23 mouse cellular contexts compared by ENCODE assay signal in the genomic region with DNA sequence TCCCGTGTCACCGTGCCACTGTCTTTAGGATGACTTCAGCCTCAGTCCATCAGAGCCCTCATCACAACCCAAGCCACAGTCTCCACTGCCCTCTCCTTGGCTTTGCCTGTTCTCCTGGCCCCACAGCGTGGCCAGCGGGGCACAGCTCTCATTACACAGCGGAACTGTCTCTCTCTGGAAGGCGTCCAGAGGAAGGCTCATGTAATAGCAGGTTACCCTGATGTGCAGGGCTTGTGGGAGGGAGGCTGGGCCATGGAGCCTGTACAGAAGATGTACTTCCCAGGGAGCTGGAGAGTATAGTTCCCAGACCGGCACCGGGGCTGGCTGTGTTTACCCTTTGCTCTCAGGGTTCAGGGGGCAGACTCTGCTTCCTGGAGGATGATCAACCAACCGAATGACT. TPM values are rescaled to one million over a fixed set of nuclear protein-coding genes. Genes with fewer than 3 reads are reported as not detected.
DNase-seq lines count a peak whose midpoint lies in the region; ATAC-seq and TF ChIP-seq lines count a peak whose summit lies in the region.
"Had no signal": no experiment of that assay in that cellular context is flagged by ENCODE, and none has a peak within 500 bp of the region (broad histone marks: within the 10 kb centered on the region; RNA-seq: fewer than 3 reads in every experiment).

No protein-coding gene starts in this region.

- no peak overlapping the region for H3K27ac ChIP-seq in heart, postnatal 0 days (ENCODE audit: low read depth)
- no peak overlapping the region for H3K27ac ChIP-seq in kidney, postnatal 0 days
- H3K27ac ChIP-seq: forebrain, embryonic 13.5 days; limb, embryonic 10.5 days; neural tube, embryonic 12.5 days had no signal

- peaks cover 4% of the 10 kb centered on the region for H3K4me1 ChIP-seq in heart, postnatal 0 days (ENCODE audit: control insufficient read depth, insufficient read depth)
- H3K4me1 ChIP-seq in kidney, postnatal 0 days (replicated peaks; ENCODE audit: insufficient read depth, low read length): no peaks in the 10 kb centered on the region
- H3K4me1 ChIP-seq: neural tube, embryonic 12.5 days had no signal

- H3K4me2 ChIP-seq in heart, postnatal 0 days (ENCODE audit: low read depth, low read length): no peak overlapping the region
- H3K4me2 ChIP-seq in kidney, postnatal 0 days (ENCODE audit: low read length): no peak overlapping the region
- H3K4me2 ChIP-seq: forebrain, embryonic 13.5 days; neural tube, embryonic 12.5 days had no signal

- H3K4me3 ChIP-seq in heart, postnatal 0 days (ENCODE audit: low read depth, low read length): no peak overlapping the region
- no peak overlapping the region for H3K4me3 ChIP-seq in kidney, postnatal 0 days (replicated peaks; ENCODE audit: low read depth, low read length)
- H3K4me3 ChIP-seq: erythroblast, embryonic 14.5 days; forebrain, embryonic 13.5 days; limb, embryonic 10.5 days; neural tube, embryonic 12.5 days had no signal

- no peak overlapping the region for H3K9ac ChIP-seq in heart, postnatal 0 days (replicated peaks; ENCODE audit: low read depth, low read length)
- H3K9ac ChIP-seq in kidney, postnatal 0 days (ENCODE audit: low read depth, low read length): no peak overlapping the region
- H3K9ac ChIP-seq: forebrain, embryonic 13.5 days; neural tube, embryonic 12.5 days had no signal

- intact Hi-C loops in heart, postnatal 25 days (cut with DNase I): no loop called here

- no peak for TF ChIP-seq CTCF in heart, postnatal 0 days (IDR thresholded peaks at IDR 0.05; ENCODE audit: low read depth)
- no peak for TF ChIP-seq CTCF in kidney, postnatal 0 days (IDR thresholded peaks at IDR 0.05; ENCODE audit: low read depth)

- H3K36me3 ChIP-seq in heart, postnatal 0 days (replicated peaks; ENCODE audit: control insufficient read depth, insufficient read depth, low read length): no peaks in the 10 kb centered on the region
- no peaks in the 10 kb centered on the region for H3K36me3 ChIP-seq in kidney, postnatal 0 days (ENCODE audit: insufficient read depth, low read length)
- H3K36me3 ChIP-seq: G1E; limb, embryonic 10.5 days; neural tube, embryonic 12.5 days had no signal

- TF ChIP-seq EP300 in heart, postnatal 0 days (IDR thresholded peaks at IDR 0.05; ENCODE audit: low read depth): no peak

- no peaks in the 10 kb centered on the region for H3K9me3 ChIP-seq in heart, postnatal 0 days (replicated peaks; ENCODE audit: control insufficient read depth, low read length)
- H3K9me3 ChIP-seq in kidney, postnatal 0 days (replicated peaks; ENCODE audit: low read length): no peaks in the 10 kb centered on the region
- H3K9me3 ChIP-seq: forebrain, embryonic 13.5 days; G1E; limb, embryonic 10.5 days; neural tube, embryonic 12.5 days had no signal

- DNase-seq in gastrocnemius, adult 18-20 months (ENCODE audit: low spot score): peak; percentile 32
- DNase-seq in gastrocnemius, postnatal 25 days: no peak
- no peak for DNase-seq in heart, postnatal 0 days (ENCODE audit: low spot score)
- no peak for DNase-seq in heart, postnatal 25 days (ENCODE audit: low spot score)
- DNase-seq in kidney, postnatal 0 days (ENCODE audit: low spot score): no peak
- no peak for DNase-seq in kidney, adult 11 months
- peak; percentile 61 for DNase-seq in brain, adult 2 months (ENCODE audit: low read depth, low spot score)
- no peak for DNase-seq in urinary bladder, postnatal 25 days (ENCODE audit: low spot score)
- DNase-seq: adrenal gland, postnatal 14 days; cerebellum, adult 11-12 months; gastrocnemius, postnatal 14 days; heart, postnatal 36 days; lung, adult 18-20 months; lung, postnatal 14 days; right cerebral cortex, adult 18-20 months had no signal

- 42% methylated on average over 9 of the region's 9 CpGs for WGBS in heart, postnatal 0 days
- WGBS in kidney, postnatal 0 days: 42% methylated on average over 9 of the region's 9 CpGs

- peaks cover 11% of the 10 kb centered on the region for H3K27me3 ChIP-seq in heart, postnatal 0 days (ENCODE audit: control insufficient read depth, insufficient read depth, low read length)
- peaks cover 8% of the 10 kb centered on the region for H3K27me3 ChIP-seq in kidney, postnatal 0 days (ENCODE audit: insufficient read depth, low read length)

- ATAC-seq in heart, postnatal 0 days (ENCODE audit: insufficient read depth, low read depth): peak; percentile 31; the same call in 1 of the 2 replicates
- ATAC-seq in kidney, postnatal 0 days (replicated peaks; ENCODE audit: low FRiP score, low read depth): 0 out of 2 replicates have a peak, but pooled peaks have one; percentile 30
- ATAC-seq: hindbrain, embryonic 16.5 days had no signal

RNA-seq across cellular contexts. Expression of a gene that starts 6.8 kb away (rescaled TPM):
- 10 to 100 TPM in 1 of 2 experiments, 1 to 10 TPM in 1; 4.0 to 11.2 TPM for total RNA-seq in gastrocnemius, adult 18-20 months (2021)
- 1 to 10 TPM; 1.1 to 2.8 TPM for total RNA-seq in gastrocnemius, postnatal 25 days (2021)
- 7.4 and 10.9 TPM in 2 replicates for total RNA-seq in heart, postnatal 0 days (2014; rRNA removed; ENCODE audit: low replicate concordance)
- 0.61 and 0.99 TPM in 2 replicates for polyA plus RNA-seq in heart, postnatal 0 days (2015; fragmentation: Nextera tagmentation; extraction: Ambion mirVana)
- total RNA-seq in heart, postnatal 25 days (2021): 1 to 10 TPM; 6.5 to 7.0 TPM
- 0.18 and 0.24 TPM in 2 replicates for polyA plus RNA-seq in kidney, postnatal 0 days (2015; fragmentation: Nextera tagmentation; extraction: Ambion mirVana)
- total RNA-seq: liver, adult 2 months; megakaryocyte, adult 5-6 weeks had no signal
- polyA plus RNA-seq: erythroblast, embryonic 14.5 days; G1E; liver, adult 2 months had no signal

Comparison
In these comparisons a context has a peak if more than half of its experiments do, and no peak if none do; other contexts are left out.
1. DNase-seq: peak in gastrocnemius, adult 18-20 months (single experiment) and brain, adult 2 months (single experiment); none in gastrocnemius, postnatal 25 days (single experiment), heart, postnatal 0 days (single experiment), heart, postnatal 25 days (single experiment), kidney, postnatal 0 days (single experiment), kidney, adult 11 months (single experiment) and urinary bladder, postnatal 25 days (single experiment).